Mouse (Mus musculus): ENCODE measurements at regions not wholly inside any gene's neighbourhood (a gene's known extent, or its start where the extent isn't known, plus 50 kb on each side); places are given as distances from the start of the nearest gene placed in this dataset.

DNA sequence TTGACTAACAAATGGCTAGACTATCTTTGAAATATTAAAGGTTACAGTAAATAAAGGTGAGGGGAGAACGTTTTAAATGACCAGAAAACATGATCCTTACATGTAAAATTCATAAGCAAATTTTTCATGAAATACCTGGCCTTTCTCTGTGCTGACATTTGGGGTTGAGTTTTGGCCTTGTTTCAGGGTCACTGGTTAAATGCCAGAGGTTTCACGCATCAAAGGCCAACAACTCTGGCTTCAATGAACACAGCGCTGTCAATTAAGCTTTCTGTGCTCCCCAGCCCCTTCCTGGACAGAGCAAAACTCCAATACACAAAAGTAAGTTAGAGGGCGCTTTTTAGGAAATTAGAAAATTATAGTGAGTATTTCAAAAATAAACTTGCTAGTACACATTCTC lies 425.6 kb downstream of the Fam198b start:
- TF ChIP-seq CTCF (IDR thresholded peaks at IDR 0.05; ENCODE audit: low read depth) (no peak), EP300 (IDR thresholded peaks at IDR 0.05; ENCODE audit: low read depth) (no peak)

Data from heart, postnatal 0 days (tissue).